Mouse (Mus musculus) erythroblast, adult 5-6 weeks (primary cell): Measurements from ENCODE around the gene Nlgn1. TPM values are rescaled to one million over a fixed set of nuclear protein-coding genes. Genes with fewer than 3 reads are reported as not detected.

ENCODE experiments used
- ATAC-seq: replicated peaks from 2 replicates; pipeline ENCODE4 v1.8.0; 2016; ENCODE audit warnings: moderate number of reproducible peaks, mild to moderate bottlenecking, moderate TSS enrichment, inconsistent platforms; ENCODE audit not compliant: poor library complexity, low FRiP score, severe bottlenecking
- total RNA-seq, 2 experiments: library from RNA; stranded (forward) in 1 of 2; stranded (reverse) in 1 of 2; fragments of 150-400 nt in 1 of 2; fragments of 200-764, 138-1000 nt in 1 of 2; gene quantifications; 2 replicates each; pipeline versions ENCODE4 v1.2.3 to v1.2.4; 2015 to 2017; ENCODE audit warnings: low replicate concordance in 2 of 2

The Nlgn1 gene
- total RNA-seq (2015; ENCODE audit: low replicate concordance) (not detected in 2 replicates), total RNA-seq (2017; ENCODE audit: low replicate concordance) (not detected in 2 replicates)

- ATAC-seq = no peak
Measured at GRCm38 (mm10) chr3:26332400-26333238, at the start of gene Nlgn1. Gene Nlgn1 (minus strand): TSS chr3:26332460.

DNA sequence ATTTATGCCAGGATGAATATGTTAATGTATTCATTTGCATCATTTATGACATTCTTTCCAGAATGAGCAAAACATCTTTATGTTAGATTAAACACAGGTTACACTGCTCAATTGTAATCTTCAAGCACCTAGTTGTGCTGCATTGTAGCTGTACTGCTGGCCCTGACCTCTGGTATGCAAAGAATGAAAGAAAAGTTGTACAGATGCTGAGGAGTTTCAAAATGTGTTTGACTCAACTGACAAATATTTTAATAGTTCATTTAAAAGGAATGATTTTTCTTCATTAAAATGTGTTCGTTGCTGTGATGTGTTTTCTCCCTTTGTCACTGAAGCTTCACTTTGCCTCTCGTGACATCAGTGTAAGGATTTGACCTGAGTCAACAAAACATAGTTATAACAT lies 46.0 kb upstream of the Nlgn1 start:
- no peak for ATAC-seq

DNA sequence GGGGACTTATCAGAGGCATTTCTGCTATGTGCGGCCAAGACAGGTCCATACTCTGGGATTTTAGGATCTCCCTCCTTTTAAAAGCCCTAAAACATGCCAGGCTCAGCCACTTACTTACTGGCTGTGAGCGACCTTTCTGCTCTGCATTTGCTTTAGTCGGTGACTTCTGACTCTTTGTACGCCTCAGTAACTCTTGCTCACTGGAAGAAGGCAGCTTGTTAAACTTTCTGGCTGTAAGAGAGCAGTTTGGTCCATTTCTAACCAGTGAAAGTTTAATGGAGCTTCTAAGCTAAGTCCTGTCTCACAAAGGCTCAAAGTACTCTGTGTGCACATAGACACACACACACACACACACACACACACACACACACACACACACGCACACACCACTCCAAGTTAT lies 22.8 kb upstream of the Nlgn1 start:
- no peak for ATAC-seq

GRCm38 (mm10) chr3:26354483-26355030 lies 22.3 kb upstream of the Nlgn1 start:
- ATAC-seq = no peak

DNA sequence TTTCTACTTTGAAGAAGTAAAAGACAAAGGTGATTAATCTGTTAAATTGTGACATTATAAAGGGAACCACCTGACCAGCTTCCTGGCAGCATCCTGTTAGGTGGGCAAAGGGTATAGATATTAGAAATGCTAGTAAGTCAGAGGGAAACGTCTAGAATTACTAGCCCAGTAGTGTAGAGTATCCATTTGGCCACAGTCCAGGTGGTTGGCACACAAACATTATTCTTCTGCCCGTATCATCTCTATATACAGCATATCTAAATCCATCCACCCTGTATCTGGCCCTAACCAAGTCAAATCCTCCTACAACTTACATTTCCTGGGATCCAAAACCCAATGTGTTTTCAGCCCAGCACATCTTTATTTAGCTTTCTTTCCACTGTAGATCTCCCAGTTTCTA lies 5.2 kb upstream of the Nlgn1 start:
- no peak for ATAC-seq

DNA sequence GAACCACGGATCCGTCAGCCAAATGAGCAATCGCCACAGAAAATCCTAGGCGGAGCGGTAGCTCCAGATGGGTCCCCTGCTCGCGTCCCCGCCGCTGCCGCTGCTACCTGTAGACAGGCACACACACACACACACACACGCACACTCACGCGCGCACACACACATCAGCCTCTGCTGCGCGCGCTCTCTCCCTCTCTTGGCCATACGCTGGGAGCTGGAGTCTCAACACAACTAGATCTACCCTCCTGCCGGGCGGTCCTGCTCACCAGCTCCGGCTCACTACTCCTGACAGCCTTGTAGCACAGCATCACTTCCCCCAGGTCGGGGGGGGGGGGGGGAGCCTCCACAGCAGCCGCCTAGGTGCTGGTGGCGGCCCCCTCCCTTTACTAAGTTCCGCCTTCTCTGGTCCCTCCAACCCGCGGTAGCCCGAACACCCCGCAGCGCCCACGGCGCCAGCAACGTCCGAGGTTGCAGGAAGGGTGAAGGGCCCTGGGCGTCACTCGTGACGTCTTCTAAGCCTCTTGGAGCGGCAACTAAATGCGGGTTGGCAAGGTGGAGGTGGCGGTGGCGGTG lies 1.1 kb upstream of the Nlgn1 start:
- ATAC-seq = no peak

DNA sequence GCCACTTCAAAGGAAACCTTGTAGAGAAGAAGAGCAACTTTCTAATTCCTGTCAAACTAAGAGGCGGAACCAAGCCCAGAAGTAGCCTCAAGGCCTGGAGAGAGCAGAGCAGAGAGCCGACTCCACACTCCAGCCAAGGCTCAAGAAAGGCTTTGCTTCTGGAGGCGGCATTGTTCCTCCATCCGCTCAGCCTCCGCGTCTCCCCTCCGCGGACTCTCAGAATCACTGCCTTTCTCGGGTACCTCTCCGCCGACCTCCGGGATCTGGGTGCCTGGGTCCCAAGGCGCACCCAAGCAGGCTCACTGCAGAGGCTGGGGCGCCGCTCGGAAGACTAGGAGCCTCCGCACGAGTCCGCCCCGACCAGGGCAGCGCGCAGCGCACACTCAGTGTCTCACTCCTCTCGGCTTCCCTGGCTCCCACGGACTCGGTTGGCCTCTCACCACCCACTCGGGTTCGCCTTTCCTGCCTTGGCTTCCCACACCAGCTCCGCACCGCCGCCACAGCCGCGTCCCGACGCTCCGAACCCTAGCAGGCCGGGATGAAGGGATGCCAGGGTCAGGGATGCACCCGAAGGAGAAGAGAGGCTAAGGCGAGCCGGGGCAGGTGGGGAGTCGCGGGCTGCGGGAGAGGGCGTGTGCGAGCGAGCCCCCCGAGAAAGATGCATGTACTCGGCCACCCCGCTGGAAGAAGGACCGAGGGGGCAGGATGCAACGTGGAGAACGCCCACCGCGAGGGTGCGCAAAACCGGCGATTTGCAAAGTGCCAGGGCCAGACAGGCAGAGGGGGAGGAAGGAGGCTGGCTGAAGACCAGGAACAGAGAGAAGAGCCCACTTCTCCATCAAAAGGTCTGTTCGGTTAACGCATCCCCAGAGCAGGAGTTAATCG lies 841 bp downstream of the Nlgn1 start:
- no peak for ATAC-seq

- ATAC-seq = no peak
Measured at GRCm38 (mm10) chr3:26330863-26331176, 1.4 kb downstream of the Nlgn1 start.

- ATAC-seq = no peak
Measured at GRCm38 (mm10) chr3:26330019-26330418, 2.2 kb downstream of the Nlgn1 start.

DNA sequence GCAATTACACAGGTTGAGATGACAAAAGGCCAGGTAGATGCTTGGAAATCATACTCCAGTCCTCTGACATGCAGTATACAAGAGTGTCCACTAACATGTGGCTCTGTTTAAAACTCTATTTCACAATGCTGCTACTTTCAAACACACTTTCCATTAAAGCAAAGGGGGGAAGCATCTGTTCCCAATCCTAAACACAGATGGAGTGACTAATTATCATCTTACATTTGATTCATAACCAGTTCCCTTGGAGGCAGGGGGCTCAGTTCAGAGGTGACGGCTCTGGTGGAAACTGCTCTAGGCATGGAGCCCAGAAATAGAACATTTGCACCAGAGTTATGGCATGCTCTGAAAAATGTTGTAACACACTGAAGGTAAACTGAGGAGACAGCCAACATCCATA lies 7.8 kb downstream of the Nlgn1 start:
- no peak for ATAC-seq

GRCm38 (mm10) chr3:26317397-26317796 lies 14.9 kb downstream of the Nlgn1 start:
- no peak for ATAC-seq

DNA sequence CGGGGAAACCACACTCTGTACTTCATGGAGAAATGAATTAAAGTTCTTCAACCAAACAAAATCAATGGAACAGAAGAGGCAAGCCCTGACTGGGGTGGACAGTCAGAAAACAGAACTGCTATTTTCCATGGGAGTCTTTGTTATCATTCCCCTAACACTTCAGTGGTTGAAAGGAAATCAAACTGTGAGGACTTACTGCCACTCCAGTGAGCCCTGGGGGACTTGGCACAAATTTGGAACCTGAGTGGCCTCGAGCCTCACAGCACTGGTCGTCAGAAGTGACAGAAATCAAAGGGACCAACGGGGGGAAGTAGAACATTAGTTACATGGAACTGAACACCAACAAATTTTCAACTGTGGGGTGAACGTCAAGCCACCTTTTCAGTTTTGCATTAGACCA lies 34.4 kb downstream of the Nlgn1 start:
- no peak for ATAC-seq

- ATAC-seq = no peak
Measured at GRCm38 (mm10) chr3:26270894-26271795, 61.1 kb downstream of the Nlgn1 start.

DNA sequence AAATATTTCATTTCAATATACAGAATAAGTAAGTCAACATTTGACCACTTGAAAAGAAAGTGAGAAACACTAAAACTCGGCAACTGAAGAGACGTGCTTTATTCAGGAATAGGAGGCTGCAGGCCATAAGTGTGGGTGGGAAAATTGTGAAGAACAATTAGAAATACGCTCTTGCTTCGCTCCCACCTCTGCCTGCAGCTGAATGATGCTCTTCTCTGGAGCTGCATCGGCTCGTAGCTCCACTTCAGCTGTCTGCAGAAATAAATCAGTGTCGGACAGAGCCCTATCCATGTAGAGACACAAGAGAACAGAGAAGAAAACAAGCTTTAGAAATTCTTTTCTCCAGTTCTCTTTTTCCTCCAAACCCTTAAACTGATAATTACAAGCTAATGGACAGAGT lies 85.7 kb downstream of the Nlgn1 start:
- ATAC-seq = no peak

DNA sequence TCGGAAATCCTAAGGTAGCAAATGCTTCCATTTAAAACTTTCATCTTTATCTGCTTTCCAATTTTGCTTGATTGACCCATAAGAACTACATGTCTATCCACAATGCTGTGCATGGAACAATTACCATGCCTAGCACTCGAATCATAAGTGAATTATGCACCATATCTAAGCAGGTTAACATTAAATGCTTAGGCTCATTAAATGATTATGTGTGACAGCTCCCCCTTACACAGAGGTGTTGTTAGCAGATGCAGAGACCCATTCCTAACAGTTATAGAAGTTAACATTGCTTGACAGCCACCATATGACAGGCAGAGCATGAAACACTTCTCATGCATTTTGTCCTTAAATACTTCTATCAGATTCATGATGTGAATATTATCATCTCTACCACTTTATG lies 89.0 kb downstream of the Nlgn1 start:
- ATAC-seq = no peak

DNA sequence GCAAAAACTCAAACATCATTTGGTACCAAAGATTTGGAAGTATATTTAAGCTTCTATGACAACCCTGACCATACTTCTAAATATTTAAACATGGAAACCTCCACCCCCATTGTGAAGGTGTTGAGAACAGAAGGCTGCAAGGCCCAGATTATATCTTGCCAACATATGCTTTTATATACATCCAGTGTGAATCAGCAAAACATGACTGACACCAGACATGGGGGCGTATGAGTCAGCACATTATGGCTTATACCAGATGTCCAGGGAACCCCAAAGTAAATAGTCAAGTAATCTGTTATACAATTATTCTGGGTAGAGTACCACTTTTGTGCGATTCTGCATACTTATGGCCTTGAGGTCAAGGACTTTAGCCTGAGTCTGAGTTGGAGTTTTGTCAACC lies 102.3 kb downstream of the Nlgn1 start:
- no peak for ATAC-seq

- ATAC-seq = no peak
Measured at GRCm38 (mm10) chr3:26228827-26229226, 103.4 kb downstream of the Nlgn1 start.

DNA sequence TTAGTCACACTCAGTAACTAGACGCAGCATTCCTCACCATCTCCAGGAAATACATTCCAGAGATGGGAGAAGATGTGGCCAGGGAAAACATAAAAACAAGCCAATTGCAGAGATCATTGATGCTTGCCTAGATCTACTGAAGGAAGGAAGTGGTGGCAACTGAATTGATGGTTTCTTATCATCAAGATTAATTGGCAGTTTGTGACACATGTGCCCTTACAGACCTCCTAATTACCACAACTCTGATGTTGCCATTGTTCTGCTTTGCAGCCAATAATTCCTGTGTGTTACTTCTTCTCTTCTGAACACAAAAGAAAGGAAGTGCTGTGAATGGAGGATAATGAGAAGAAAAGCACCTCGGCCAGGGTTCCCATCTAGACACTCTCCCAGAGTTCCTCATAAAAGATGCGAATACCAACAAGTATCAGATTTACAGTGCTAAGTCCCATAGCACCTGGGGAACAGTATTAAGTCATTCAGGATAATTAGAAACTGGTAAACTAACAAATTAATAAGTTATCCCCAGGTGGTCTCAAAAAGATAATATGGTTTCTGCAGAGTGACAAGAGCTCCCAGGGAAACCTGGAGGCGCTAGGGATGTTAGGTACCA lies 104.0 kb downstream of the Nlgn1 start:
- no peak for ATAC-seq

DNA sequence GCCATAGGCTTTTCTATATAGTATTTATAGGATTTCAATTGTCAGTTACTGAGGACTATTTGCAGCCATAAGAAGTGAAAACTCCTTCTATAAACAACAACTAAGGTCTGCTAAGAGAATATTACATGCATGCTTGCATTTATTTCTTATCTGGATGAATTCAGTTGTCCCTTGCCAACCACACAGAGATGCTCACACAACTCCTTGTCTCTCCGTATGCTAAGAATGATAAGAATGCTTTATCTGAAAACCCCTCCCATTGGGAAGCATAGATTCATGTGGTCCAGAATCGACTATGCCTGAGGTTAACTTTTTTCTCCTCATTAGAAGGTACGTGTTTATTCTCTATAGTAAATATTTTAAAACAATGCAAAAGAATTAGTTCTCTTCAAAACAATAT lies 108.8 kb downstream of the Nlgn1 start:
- no peak for ATAC-seq
